Mouse (Mus musculus) embryonic fibroblast, embryonic 13.5 days (primary cell): Measurements from ENCODE around the gene Mrgprd. TPM values are rescaled to one million over a fixed set of nuclear protein-coding genes. Genes with fewer than 3 reads are reported as not detected.

Experiments used
- H3K27ac ChIP-seq: 2 replicates; pipeline ENCODE4 v1.5.1; 2012; ENCODE audit warnings: low read length, control low read depth, inconsistent platforms; ENCODE audit not compliant: insufficient read depth
- H3K4me1 ChIP-seq: 2 replicates; pipeline ENCODE4 v1.6.1; 2011; ENCODE audit warnings: low read length; ENCODE audit not compliant: control insufficient read depth, insufficient read depth
- H3K4me3 ChIP-seq: 2 replicates; pipeline ENCODE4 v1.5.1; 2011; ENCODE audit warnings: mild to moderate bottlenecking, control low read depth, low read length; ENCODE audit not compliant: insufficient read depth
- CTCF ChIP-seq: IDR thresholded peaks from 2 replicates; pipeline ENCODE4 v1.5.1; 2011; ENCODE audit warnings: mild to moderate bottlenecking, control low read depth, low read length, moderate library complexity, borderline replicate concordance; ENCODE audit not compliant: insufficient read depth
- POLR2A ChIP-seq: IDR thresholded peaks from 2 replicates; pipeline ENCODE4 v1.6.1; 2011; ENCODE audit warnings: low read depth, mild to moderate bottlenecking, control low read depth, low read length, moderate library complexity
- polyA plus RNA-seq: library from polyadenylated mRNA; stranded (reverse); fragments of >200 nt; gene quantifications from 2 replicates; pipeline ENCODE4 v1.2.4, GENCODE M21; 2011; ENCODE audit warnings: low read depth; ENCODE audit not compliant: missing spikeins, insufficient read length

Mrgprd gene
- polyA plus RNA-seq, 1 experiment = not detected

DNA sequence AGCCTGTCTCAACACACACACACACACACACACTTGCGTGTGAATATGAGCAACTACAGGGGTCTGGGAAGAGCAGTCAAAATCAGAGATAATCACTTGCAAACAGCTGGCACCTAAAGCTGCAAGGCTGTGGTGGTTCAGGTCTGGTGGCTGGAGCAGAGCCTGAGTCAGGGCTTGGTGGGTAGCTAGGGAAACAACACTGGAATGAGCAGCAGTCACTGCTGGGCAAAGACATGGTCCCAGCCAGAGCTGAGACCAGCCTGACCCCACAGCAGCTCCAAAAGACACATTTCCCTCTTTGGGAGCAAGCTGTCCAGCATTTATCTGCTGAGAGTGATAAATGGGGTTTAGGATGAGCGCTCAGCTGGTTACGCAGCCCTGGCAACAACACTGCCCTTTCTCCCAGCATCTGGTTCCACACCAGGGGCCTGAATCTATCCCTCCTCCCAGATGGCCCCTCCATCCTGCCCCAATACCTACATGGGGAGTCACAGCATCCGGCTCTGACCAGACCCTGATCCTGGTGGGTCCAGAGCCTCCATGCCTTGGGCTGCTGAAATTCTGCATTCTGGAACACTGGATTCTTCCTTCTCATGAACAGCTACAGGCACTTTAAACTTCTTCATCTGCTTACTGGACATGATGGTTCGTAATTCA is 25.7 kb downstream of the Mrgprd start:
- TF ChIP-seq CTCF = no peak
- no peak for TF ChIP-seq POLR2A
- Histone ChIP-seq H3K4me3 (no peak overlapping the region), H3K4me1 (no peaks in the 10 kb centered on the region), H3K27ac (no peak overlapping the region)

Other genes starting within 250 kb of the Mrgprd start
- not detected in 2 replicates for gene 1810010D01Rik, start 106.7 kb upstream of the Mrgprd start, polyA plus RNA-seq
- 22.1 and 23.8 TPM in 2 replicates for gene Tpcn2, start 30.8 kb upstream of the Mrgprd start, polyA plus RNA-seq
- gene Mrgprf, start 14.0 kb upstream of the Mrgprd start, polyA plus RNA-seq = 33.0 and 38.2 TPM in 2 replicates